Mouse (Mus musculus) large intestine, adult 2 months (tissue): ENCODE measurements around the gene St3gal4. TPM values are rescaled to one million over a fixed set of nuclear protein-coding genes. Genes with fewer than 3 reads are reported as not detected.
"Not testable (repeated sequence)": the region's sequence is repeated elsewhere in the genome, so short reads cannot be mapped to it uniquely, and the experiment has no call there.

Experiments used
- DNase-seq: peaks from one replicate; pipeline ENCODE4 v3.0.0-alpha.2; 2012; ENCODE audit warnings: low read depth, low spot score
- WGBS: fragments of 180-500 bp; shearing (Covaris S2); methylation state at CpG from one replicate; pipeline ENCODE4 v1.1.7; 2018; 5-methylcytosine and 5-hydroxymethylcytosine counted together
- polyA plus RNA-seq: library from polyadenylated mRNA; depleted of rRNA; stranded (reverse); fragments of >200 nt; gene quantifications from 2 replicates; pipeline ENCODE4 v1.2.3, GENCODE M21; 2012; rRNA removed

The St3gal4 gene
- polyA plus RNA-seq, result 235 and 346 TPM in 2 replicates

DNA sequence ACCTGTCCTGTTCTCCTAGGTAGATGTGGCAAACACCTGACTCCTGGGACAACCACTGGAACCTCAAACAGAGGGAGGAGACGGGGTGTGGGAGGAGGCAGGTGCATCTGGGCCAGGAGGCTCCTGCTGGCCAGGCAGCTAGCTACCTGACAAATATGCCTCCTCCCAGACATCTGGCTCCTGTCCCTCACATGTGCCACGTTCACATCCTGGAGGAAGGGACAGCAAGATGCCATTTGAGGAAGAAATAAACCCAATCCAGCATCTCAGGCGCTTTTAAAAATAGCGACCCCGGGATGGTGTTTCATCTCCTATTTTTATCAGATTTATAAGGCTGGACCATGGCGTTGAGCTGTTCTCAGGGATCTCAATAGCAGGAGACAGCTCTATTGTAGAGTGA is at the start of gene St3gal4:
St3gal4 (minus strand) TSS at position 101 of the 400 bp plus-strand sequence.
- DNase-seq, result no peak

DNA sequence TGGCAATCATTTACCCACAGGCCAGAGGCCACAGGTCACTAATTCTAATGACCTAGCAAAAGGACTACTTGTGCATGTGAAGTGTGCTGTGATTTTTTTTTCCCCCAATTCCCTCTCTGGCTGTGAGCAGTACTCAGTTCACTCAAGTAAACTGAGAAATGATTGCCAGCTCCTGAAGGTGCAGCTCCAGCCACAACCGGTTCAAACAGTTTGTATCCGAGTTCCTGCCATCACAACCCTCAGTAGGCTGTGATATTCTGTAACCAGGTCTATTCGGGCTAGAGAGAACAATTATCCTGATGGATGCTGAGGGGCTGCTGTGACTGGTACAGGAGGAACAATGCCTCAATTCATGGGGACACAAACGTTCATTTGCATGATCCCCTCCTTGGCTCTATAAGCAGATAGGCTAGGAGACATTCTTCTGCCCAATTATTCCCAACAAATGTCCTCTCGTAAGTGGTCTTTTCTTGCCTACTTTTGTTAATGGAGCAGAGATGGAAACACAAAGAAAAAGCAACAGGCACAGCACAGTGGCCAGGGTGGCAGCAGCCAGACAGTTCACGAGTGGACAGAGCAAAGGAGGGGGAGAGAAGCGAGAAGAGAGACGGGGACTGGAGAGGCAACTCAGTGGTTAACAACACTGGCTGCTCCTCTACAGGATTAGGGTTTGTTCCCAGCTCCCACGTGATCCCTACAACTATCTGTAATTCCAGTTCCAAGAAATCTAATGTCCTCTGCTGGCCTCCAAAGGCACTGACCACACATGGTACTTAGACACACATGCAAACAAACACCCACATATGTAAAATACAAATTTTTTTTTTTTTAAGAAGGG is 47.9 kb upstream of the St3gal4 start:
- WGBS, result 75% methylated on average over 9 of the region's 9 CpGs
- no peak for DNase-seq

More for the DNA sequence above, at the start of gene St3gal4:
- 59% methylated on average over 6 of the region's 6 CpGs for WGBS

DNA sequence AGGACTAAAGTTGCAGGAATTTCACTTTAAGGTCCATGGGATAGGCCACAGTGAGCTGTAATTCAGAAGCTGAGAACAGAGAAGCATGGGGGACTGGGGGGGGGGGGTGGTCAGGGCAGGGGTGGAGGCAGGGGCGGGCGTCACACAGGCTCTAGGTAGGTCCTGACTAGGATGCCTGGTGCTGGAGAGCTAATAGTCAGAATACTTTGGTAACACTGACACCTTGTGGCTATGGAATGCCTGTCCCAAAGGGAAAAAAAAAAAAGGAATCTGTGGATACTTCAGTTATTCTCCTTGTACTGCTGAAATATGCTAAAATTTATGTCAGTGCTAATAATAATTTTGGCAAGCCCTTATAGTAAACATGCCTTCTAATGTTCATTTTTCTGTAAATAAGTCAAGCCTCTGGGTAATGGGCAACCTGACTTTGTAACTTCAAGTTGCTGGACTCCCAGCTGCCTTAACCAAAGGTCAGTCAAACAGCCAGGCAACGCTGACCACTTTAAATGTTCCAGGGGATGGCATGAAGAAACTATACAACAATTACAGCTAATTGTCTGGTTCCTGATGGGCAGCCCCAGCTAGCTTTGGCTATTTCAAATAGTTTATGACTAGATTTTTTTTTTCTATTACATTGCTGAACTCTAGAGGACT is 47.2 kb upstream of the St3gal4 start:
- DNase-seq, result peak; percentile 45
- 27% methylated on average over 3 of the region's 3 CpGs for WGBS

DNA sequence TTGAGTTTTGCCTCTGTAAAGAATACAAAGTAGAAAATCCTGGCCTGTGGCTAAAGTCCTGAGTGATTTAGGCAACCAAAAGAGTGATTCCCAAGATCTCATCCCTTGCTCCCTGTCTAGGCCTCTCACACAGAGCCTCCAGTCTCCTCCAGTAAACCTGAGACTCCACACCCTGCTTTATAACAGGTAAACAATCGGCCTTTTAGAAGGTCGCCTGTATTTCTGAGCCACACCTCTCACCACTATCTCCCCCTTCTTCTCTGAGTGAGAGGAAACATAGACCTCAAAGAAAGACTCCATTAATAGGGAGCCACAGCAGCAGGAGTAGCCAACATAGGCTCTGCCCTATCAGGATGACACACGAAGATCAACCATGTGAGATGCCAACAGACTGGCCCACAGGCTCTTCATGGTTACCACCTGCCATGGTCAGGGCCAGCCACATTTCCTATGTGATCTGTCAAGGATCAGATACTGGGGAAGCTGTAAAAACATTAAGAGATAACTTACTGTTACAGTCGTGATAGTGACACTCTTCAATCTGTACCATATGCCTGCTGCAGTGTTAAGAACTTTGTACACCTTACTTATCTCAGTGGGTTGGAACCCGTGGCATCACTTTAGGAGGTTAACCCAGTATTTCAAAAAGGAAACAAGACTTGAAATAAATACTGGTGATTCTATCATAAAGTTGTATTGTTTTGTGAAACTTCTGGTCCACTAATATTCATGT is 45.2 kb upstream of the St3gal4 start:
- WGBS, result 37% methylated on average over 5 of the region's 5 CpGs
- peak; percentile 37 for DNase-seq

DNA sequence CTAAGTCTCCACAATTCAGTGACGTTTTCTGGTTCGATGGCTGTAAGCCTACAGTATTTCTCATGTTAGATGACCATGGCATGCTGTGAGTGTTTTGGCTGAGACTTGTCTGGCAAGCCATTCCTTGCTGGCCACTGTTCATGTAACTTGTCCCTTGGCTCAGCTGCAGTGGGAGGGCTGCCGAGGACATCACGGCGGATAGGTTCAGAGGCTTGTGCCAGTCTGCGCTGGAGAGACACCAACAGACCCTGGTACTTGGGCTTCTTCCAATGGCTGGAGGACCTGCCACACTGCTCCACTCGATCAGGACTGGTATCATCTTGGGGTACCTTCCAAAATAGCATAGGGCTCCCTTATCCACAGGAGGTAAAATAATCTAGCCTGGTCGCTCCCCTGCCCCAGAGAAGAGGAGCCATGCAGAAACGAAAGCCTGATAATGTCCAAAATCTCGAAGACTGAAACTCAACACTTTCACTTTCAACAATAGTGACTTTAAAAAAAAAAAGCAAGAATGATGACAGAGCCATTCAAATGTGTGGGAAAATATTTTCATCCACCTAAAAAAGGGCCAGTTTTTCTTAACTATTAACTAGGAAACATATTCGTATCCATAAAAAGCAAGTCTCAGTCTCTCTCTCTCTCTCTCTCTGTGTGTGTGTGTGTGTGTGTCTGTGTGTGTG is 44.1 kb upstream of the St3gal4 start:
- DNase-seq, result no peak
- 73% methylated on average over 11 of the region's 11 CpGs for WGBS

DNA sequence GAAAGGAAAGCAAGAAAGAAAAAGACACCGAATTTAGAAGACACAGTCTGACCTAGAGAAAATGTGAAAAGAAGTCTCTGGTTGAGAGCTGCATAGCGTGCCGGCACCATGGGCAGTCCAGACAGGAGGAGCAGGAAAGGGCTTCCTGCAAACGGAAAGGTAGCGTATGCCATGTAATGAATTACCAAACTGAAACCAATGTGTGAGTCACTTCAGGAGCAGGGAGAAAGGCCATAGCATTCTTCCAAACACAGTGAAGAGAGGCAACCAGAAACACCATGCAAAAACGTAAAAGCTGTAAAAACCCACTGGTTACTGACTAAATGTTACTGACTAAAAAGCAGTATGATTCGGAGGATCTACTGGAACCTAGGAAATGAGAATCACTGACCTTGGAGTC is 42.7 kb upstream of the St3gal4 start:
- WGBS, result 80% methylated on average over 7 of the region's 7 CpGs
- DNase-seq, result no peak

DNA sequence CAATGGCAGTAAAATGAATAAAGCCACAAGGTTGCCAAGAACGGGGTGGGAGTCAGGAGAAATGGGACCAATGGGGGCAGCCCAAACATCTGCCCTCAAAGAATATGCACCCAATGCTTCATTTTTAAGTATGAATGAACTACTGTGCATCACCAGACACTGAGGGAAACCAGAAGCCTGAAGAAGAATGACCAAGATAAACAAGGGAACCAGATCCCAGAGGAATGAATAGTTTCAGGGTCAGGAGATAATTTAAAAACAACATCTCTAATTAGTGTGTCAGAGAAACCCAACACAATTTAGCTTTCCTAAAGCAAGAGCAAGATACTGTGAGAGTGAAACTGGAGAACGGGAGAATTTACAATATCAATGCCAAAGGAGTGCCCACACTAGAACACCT is 41.6 kb upstream of the St3gal4 start:
- no peak for DNase-seq
- WGBS, result 81% methylated on average over 2 of the region's 2 CpGs

DNA sequence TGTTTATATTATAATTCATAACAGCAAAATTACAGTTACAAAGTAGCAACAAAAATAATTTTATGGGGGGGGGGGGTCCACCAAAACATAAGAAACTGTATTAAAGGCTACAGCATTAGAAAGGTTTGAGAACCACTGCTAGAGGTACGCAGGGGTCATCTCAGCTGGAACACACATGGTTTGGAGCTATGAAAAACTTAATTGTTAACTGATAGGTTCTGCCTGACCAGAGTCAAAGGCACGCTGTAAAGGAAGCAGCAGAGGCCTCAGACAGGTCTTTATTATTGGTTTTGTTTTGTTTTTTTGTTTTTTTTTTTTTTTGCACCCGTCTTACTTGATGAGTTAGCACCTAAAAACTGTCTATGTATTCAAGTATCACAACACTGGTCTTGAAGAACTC is 39.4 kb upstream of the St3gal4 start:
- DNase-seq, result no peak
- 88% methylated on average over 3 of the region's 3 CpGs for WGBS

DNA sequence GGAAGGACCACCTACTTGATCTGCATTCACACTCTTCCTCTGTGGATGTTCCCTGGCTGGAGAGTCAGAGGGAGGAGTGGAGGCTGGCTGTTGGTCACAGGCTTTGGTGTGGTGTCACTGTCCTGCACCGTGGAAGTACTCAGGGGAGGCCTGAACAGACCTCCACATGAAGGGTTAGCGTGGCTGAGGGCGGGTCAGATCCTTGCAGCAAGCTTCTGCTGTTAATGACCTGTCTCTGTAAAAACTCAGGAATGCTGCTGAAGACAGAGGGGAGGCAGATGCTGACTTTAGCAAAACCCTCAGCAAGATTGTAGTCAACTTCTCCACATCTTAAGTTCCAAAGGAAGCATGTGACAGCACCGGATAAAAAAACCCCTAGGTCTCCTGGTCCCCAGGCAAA is 37.8 kb upstream of the St3gal4 start:
- WGBS, result 70% methylated on average over 4 of the region's 4 CpGs
- no peak for DNase-seq

DNA sequence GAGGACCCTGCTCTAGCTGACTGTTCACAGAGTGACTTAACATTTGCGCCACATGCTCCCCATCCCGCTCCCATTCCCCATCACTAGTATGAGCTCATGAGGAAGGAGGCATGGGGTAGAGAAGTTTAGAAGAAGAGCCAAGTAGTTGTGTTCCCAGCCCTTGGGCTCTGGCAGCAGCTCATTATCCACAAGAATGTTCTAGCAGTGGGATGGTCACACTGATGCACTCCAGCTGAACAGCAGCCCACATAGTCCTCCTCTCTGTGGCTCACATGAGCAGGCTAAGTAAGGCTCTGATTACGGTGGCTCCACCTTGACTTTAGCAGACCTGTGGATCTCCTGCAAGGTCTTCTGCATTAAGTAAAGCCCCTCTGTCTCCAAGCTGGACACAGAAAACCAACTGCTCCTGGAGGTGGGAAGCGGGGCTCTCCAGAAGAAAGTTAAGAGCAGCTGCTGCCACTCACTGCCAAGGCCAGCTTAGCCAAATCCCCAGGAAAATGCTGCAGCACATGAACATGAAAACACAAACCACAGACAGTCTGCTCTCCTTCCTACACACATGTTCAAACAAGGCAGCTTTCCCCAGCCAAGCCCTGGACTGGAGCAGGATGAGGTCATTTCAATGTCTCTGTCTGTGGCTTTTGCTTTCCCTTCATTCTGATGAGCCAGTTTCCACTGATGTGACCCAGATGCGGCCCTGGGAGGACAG is 37.1 kb upstream of the St3gal4 start:
- WGBS, result 81% methylated on average over 5 of the region's 5 CpGs
- DNase-seq, result no peak

DNA sequence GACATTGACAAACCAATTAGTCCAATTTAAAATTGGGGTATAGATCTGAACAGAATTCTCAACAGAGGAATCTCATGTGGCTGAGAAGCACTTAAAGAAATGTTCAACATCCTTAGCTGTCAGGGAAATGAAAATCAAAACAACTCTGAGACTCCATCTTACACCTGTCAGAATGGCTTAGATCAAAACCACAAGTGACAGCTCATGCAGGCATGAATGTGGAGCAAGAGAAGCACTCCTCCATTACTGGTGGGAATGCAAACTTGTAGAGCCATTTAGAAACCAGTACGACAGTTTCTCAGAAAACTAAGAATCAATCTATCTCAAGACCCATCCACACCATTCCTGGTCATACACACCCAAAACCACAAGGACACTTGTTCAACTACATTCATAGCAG is 33.9 kb upstream of the St3gal4 start:
- WGBS, result 90% methylated on average over 1 of the region's 1 CpGs
- no peak for DNase-seq

DNA sequence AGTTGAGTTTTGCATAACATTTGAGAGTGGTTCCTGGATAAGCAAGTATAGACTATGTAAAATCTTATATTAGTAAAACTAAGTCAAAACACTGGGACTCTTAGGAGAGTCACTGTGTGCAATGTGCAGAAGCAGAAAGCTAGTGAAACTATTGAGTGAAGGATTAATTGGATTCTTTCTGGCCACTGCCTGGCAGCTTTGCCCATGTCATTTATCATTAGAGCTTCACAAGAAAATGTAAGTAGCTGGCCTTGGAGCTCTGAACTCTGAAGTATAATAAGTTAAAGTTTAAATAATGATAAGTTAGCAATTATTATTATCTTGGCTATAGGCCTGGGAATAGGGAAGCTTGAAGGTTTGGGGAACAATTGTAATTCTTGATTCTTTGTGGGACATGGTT is 29.8 kb upstream of the St3gal4 start:
- DNase-seq, result not testable (repeated sequence)

DNA sequence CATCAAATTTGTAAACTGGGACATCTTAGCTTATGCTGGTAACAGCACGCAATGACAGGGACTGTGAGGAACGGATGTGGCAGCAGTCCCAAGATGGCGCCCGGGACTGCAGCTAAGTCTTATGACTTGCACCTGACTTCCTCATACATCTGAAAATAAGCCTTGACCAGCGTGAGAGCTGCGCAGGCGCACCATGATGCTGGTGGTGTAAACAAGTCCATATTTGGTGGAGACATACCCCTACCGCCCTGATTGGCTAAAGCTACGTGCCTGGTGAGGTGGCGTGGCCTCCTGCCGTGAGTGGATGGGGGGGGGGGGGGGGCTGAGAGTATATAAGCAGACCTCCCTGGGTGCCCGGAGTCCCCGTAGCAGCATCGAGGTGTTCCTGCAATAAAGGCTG is 28.2 kb upstream of the St3gal4 start:
- 98% methylated on average over 14 of the region's 14 CpGs for WGBS
- DNase-seq, result not testable (repeated sequence)

DNA sequence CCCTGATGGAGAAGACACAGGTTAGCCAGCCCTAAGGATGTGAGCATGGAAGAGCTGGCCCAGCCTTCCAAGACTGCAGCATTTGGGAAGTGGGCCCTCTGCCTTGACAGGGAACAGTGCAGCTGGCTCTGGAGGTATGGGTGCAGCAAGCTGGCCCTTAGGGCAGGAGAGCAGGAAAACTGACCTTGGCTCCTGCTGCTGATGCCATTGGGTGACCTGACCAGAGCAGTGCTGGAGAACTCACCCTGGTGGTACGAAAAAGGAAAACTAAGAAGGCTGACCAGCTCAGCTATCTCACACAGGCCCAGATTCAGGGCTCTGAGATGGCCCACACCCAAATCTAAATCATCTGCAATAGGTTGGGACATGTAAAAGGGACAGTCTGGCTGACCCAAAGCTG is 26.8 kb upstream of the St3gal4 start:
- no peak for DNase-seq
- whole genome bisulfite sequencing, result 83% methylated on average over 1 of the region's 1 CpGs

DNA sequence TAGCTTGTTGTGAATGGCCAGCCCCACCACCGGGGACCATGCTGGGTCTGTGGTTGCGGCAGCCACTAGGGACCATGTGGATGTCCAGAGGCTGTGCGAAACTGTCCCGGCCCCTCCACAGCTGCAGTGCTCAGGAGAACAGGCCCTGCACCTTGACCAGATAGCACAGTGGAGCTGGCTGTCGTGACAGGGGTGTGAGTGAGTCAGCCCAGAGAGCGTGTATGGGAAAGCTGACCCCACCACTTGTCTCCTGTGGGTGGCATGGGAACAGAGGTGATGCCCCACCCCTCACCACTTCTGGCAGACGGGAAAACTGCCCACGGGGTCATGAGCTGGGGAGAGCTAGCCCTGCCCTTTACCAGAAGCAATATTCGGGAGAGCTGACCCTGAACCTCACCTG is 26.1 kb upstream of the St3gal4 start:
- WGBS, result 91% methylated on average over 9 of the region's 9 CpGs

DNA sequence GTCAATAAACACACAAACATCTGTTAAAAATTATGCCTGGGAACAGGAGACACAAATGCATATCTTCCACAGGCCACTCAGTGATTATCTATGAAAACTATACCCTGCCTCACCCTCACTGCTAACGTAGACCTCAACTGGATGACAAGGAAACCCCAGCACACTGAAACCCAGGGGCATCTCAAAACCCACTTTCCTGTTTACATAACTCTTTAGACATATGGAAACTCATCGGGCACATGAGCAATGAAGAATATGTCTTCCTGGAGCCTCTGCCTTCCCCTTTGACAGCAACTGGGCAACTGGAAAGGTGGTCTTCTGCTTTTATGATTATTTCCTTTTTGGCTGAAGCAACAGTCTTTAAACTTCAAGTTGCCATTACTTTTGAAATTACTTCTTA is 23.2 kb upstream of the St3gal4 start:
- WGBS, result 81% methylated on average over 2 of the region's 2 CpGs
- no peak for DNase-seq

More for the DNA sequence above, 26.1 kb upstream of the St3gal4 start:
- DNase-seq, result no peak

DNA sequence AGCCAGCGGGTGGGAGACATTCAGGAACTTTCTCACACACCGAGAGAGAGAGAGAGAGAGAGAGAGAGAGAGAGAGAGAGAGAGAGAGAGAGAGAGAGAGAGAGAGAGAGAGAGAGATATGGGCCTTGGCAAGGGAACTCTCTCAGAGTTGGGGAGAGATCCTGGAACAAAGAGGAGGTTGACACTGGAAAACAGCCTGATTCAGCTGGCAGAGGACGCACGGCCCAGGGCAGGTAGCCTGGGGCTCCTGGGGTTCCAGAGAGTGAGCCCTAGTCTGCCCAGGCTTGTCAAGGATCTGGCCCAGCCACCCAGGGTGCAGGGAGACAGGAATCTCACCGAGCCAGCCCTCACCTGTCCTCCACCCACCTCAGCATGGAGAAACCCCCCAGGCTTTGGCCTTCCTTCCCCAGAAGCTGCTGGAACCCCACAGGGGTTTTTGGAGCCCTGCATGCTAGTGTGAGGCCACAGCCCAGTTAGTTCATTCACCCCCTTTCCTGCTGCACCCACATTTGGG is 20.2 kb upstream of the St3gal4 start:
- 86% methylated on average over 5 of the region's 5 CpGs for WGBS
- DNase-seq, result no peak

DNA sequence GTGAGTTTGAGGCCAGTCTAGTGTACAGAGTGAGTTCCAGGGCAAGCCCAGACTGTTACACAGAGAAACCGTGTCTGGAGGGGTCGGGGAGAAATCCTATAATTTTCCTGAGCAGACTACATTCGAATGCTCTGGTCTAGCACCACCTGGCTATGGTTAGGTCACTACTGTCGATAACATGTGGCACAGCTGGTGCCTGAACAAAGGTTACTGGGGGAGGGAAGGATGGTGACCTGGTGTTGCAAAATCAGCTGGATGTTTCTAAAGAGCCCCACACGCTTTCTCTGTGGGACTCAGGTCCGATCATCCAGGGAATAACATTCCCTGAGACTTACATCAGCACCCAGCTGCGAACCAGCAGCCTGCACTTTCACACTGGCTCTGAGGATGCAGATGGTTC is 19.0 kb upstream of the St3gal4 start:
- DNase-seq, result no peak
- WGBS, result 67% methylated on average over 7 of the region's 7 CpGs

DNA sequence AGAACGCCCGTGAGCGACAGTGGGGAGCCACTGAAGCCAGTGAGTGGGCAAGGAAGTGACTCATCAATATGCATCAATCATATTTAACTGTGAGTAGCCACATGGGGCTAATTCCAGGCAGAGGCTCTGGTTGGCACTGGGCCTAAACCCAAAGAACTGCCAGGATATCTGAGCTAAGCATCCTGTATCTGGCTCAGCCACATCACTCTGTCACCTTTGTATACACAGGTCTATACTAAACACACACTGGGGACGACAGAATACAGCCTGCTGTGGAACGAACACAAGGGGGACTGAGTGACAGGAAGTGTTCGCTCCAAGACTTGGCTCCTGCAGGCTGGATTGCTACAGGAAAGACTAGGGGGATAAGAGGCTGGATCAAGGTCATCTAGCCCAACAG is 16.5 kb upstream of the St3gal4 start:
- WGBS, result 77% methylated on average over 6 of the region's 6 CpGs
- DNase-seq, result no peak
